Mouse (Mus musculus): ENCODE data around the gene Ggt5. TPM values are rescaled to one million over a fixed set of nuclear protein-coding genes. Genes with fewer than 3 reads are reported as not detected.

Gene Ggt5
- polyA plus RNA-seq, 2 experiments, result 0.27 to 0.65 TPM

- no peaks in the 10 kb centered on the region for H3K36me3 ChIP-seq (replicated peaks; ENCODE audit: control insufficient read depth, insufficient read depth, low read depth)
- H3K9me3 ChIP-seq (ENCODE audit: control insufficient read depth, low read length), result no peaks in the 10 kb centered on the region
- WGBS (ENCODE audit: insufficient replicate concordance), result 32% methylated on average over 3 of the region's 3 CpGs
- H3K4me1 ChIP-seq (replicated peaks; ENCODE audit: control insufficient read depth in 2 of 2, insufficient read depth in 2 of 2, low read length in 1 of 2), result no peaks in the 10 kb centered on the region
- H3K27ac ChIP-seq, result no peak overlapping the region
- no peak overlapping the region for H3K4me3 ChIP-seq (ENCODE audit: insufficient read depth in 1 of 2, low read depth in 2 of 2, low read length in 2 of 2)
- H3K9ac ChIP-seq (replicated peaks), result no peak overlapping the region
- no peak overlapping the region for H3K4me2 ChIP-seq (ENCODE audit: low read depth)
- no peak for TF ChIP-seq CTCF (IDR thresholded peaks at IDR 0.05; ENCODE audit: low read depth)
- DNase-seq (ENCODE audit: low read depth in 3 of 3, low spot score in 3 of 3) (no peak), ATAC-seq (ENCODE audit: insufficient read depth) (no peak)
- H3K27me3 ChIP-seq (ENCODE audit: control insufficient read depth, insufficient read depth, low read length), result peaks cover 38% of the 10 kb centered on the region
Observed at GRCm38 (mm10) chr10:75558515-75558914, 30.6 kb upstream of the Ggt5 start.

DNA sequence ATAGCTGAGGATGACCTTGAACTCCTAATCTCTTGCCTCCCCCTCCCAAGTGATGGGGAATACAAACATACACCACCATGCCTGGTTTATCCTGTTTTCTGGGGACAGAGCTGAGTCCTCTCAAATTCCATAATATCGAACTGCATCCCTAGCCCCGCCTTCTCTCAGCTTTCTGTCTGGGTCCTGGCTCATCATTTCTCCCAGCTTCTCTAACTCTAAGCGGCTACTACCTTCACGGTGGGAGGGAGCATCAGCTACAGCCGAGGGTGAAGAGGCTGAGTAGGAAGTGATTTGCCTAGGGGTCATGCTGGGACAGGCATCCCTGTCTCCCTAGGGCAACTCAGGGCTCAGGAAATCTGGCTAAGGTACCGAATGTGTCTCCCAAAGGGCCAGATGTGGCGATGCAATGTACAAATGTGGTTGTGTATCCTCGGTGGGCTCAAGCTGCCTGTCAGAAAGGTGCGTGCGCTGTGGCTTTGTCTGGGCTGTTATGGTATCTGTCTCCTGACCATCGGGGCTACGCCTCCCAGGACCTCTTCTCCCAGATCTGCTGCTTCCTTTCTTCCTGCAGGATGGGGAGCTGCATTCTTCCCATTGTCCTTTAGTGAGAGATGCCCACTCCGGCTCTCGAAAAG lies 30.0 kb upstream of the Ggt5 start:
- Histone ChIP-seq H3K4me2 (ENCODE audit: low read depth) (no peak overlapping the region), H3K27me3 (ENCODE audit: control insufficient read depth, insufficient read depth, low read length) (peaks cover 38% of the 10 kb centered on the region), H3K4me3 (ENCODE audit: insufficient read depth in 1 of 2, low read depth in 2 of 2, low read length in 2 of 2) (no peak overlapping the region), H3K27ac (no peak overlapping the region), H3K9ac (replicated peaks) (no peak overlapping the region), H3K9me3 (ENCODE audit: control insufficient read depth, low read length) (no peaks in the 10 kb centered on the region), H3K4me1 (replicated peaks; ENCODE audit: control insufficient read depth in 2 of 2, insufficient read depth in 2 of 2, low read length in 1 of 2) (peaks cover 0 to 3% of the 10 kb centered on the region in 2 experiments; a peak in 1 of 4 replicates), H3K36me3 (replicated peaks; ENCODE audit: control insufficient read depth, insufficient read depth, low read depth) (no peaks in the 10 kb centered on the region)
- TF ChIP-seq CTCF (IDR thresholded peaks at IDR 0.05; ENCODE audit: low read depth) (no peak), EP300 (IDR thresholded peaks at IDR 0.05; ENCODE audit: low read depth) (no peak)
- no peak for ATAC-seq (ENCODE audit: insufficient read depth)
- 10% methylated on average over 14 of the region's 14 CpGs for WGBS (ENCODE audit: insufficient replicate concordance)
- no peak for DNase-seq (ENCODE audit: low read depth in 3 of 3, low spot score in 3 of 3)

DNA sequence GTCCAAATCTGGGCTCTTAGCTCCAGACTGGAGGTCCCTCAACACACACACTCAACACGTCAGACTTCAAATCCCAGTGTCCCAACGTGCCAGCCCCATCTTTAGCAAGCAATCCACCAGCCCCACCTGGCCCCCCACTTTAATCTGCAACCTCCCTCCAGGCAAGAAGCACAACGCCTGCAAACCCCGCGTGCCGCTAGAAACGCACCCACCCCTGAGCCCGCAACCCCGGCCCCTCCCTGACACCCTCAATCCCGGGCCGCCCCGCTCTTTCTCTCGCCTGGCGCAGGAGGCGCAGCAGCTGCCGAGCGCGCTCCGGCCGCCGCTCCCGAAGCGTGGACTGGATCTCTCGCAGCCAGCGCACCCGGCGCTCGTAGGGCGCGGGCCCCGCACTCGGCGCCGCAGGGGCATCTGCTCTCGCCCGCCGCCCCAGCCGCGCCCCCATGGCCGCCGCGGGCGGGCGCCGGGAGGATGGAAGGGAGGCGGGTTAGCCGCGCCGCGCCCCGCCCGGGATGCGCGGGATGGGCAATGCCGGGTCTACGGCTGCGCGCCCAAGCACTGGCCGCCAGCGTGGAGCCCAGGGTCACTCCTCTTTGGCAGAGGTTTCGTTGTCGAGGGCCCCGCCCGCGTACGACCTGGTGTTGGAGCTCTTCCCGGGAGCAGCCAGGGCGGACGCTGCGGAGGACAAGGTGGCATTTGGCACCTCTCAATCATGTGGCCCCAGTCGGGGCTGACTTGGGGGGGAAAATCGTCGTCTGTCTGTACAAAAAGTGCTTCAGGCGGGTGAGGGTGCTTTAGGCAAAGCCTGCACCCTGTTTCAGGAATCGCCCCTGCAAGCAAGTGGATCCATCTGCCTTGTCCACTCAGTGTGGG lies 29.2 kb upstream of the Ggt5 start, which contains the start of gene Lrrc75b:
Lrrc75b (minus strand) TSS at position 655 of the 873 bp plus-strand sequence.
- DNase-seq (ENCODE audit: low read depth in 3 of 3, low spot score in 3 of 3), result no peak
- peaks cover 38% of the 10 kb centered on the region for H3K27me3 ChIP-seq (ENCODE audit: control insufficient read depth, insufficient read depth, low read length)
- H3K27ac ChIP-seq, result no peak within 1 kb of the TSS
- no peak for ATAC-seq (ENCODE audit: insufficient read depth)
- H3K9me3 ChIP-seq (ENCODE audit: control insufficient read depth, low read length), result no peaks in the 10 kb centered on the region
- H3K4me3 ChIP-seq (ENCODE audit: insufficient read depth in 1 of 2, low read depth in 2 of 2, low read length in 2 of 2), result peak within 1 kb of the TSS; percentile 0 to 40; a peak in 2 of 4 replicates
- H3K4me1 ChIP-seq (replicated peaks; ENCODE audit: control insufficient read depth in 2 of 2, insufficient read depth in 2 of 2, low read length in 1 of 2), result peaks cover 0 to 3% of the 10 kb centered on the region in 2 experiments; a peak in 1 of 4 replicates
- H3K9ac ChIP-seq (replicated peaks), result no peak within 1 kb of the TSS
- TF ChIP-seq EP300 (IDR thresholded peaks at IDR 0.05; ENCODE audit: low read depth), result no peak
- TF ChIP-seq CTCF (IDR thresholded peaks at IDR 0.05; ENCODE audit: low read depth), result no peak
- no peaks in the 10 kb centered on the region for H3K36me3 ChIP-seq (replicated peaks; ENCODE audit: control insufficient read depth, insufficient read depth, low read depth)
- peak within 1 kb of the TSS; percentile 55 for H3K4me2 ChIP-seq (ENCODE audit: low read depth)
- under 1% methylated on average over 72 of the region's 75 CpGs for WGBS (ENCODE audit: insufficient replicate concordance)

GRCm38 (mm10) chr10:75560549-75560899 lies 28.6 kb upstream of the Ggt5 start:
- H3K27ac ChIP-seq, result no peak overlapping the region
- ATAC-seq (ENCODE audit: insufficient read depth) (no peak), DNase-seq (ENCODE audit: low read depth in 3 of 3, low spot score in 3 of 3) (no peak)
- H3K4me2 ChIP-seq (ENCODE audit: low read depth), result no peak overlapping the region
- no peaks in the 10 kb centered on the region for H3K36me3 ChIP-seq (replicated peaks; ENCODE audit: control insufficient read depth, insufficient read depth, low read depth)
- H3K9me3 ChIP-seq (ENCODE audit: control insufficient read depth, low read length), result no peaks in the 10 kb centered on the region
- H3K4me3 ChIP-seq (ENCODE audit: insufficient read depth in 1 of 2, low read depth in 2 of 2, low read length in 2 of 2), result no peak overlapping the region
- WGBS (ENCODE audit: insufficient replicate concordance), result 15% methylated on average over 6 of the region's 6 CpGs
- H3K9ac ChIP-seq (replicated peaks), result no peak overlapping the region
- H3K27me3 ChIP-seq (ENCODE audit: control insufficient read depth, insufficient read depth, low read length), result peaks cover 38% of the 10 kb centered on the region
- TF ChIP-seq CTCF (IDR thresholded peaks at IDR 0.05; ENCODE audit: low read depth), result no peak
- no peak for TF ChIP-seq EP300 (IDR thresholded peaks at IDR 0.05; ENCODE audit: low read depth)
- H3K4me1 ChIP-seq (replicated peaks; ENCODE audit: control insufficient read depth in 2 of 2, insufficient read depth in 2 of 2, low read length in 1 of 2), result peaks cover 0 to 6% of the 10 kb centered on the region in 2 experiments; a peak in 2 of 4 replicates

DNA sequence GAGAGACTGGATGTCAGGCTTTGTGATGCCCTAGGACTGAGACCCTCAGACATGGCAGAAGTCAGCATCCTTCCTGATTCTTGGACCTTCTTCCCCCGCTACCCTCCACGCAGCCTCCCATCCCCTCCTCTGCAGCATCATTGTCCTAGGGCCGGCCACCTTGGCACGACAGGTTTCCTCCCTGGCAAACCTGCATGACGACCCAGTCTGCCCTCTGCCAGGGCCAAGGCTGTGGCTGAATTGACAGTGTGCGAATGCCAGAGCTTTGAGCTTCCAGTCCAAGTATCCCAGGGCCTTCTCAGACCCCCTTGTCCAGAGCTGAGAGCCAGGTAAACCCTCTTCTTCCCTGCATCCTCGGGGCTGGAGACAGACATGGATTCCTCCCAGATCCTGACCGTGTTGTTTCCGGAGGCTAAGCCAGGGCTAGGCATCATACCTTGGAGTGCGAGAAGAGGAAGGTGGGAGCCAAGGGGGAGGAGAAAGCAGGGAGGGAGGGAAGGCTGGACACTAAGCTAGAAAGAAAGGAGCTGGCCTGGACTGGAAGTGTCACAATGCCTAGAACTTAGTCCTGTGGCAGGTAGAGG lies 28.0 kb upstream of the Ggt5 start, which contains the start of gene Ggt1:
Ggt1 (plus strand) TSS at position 534 of the 584 bp plus-strand sequence.
- DNase-seq (ENCODE audit: low read depth in 3 of 3, low spot score in 3 of 3), result no peak
- TF ChIP-seq CTCF (IDR thresholded peaks at IDR 0.05; ENCODE audit: low read depth) (no peak), EP300 (IDR thresholded peaks at IDR 0.05; ENCODE audit: low read depth) (no peak)
- 45% methylated on average over 10 of the region's 10 CpGs for WGBS (ENCODE audit: insufficient replicate concordance)
- Histone ChIP-seq H3K9me3 (ENCODE audit: control insufficient read depth, low read length) (no peaks in the 10 kb centered on the region), H3K27ac (no peak within 1 kb of the TSS), H3K4me1 (replicated peaks; ENCODE audit: control insufficient read depth in 2 of 2, insufficient read depth in 2 of 2, low read length in 1 of 2) (peaks cover 0 to 13% of the 10 kb centered on the region in 2 experiments; a peak in 2 of 4 replicates), H3K36me3 (replicated peaks; ENCODE audit: control insufficient read depth, insufficient read depth, low read depth) (no peaks in the 10 kb centered on the region), H3K4me3 (ENCODE audit: insufficient read depth in 1 of 2, low read depth in 2 of 2, low read length in 2 of 2) (no peak within 1 kb of the TSS), H3K27me3 (ENCODE audit: control insufficient read depth, insufficient read depth, low read length) (peaks cover 38% of the 10 kb centered on the region), H3K4me2 (ENCODE audit: low read depth) (no peak within 1 kb of the TSS), H3K9ac (replicated peaks) (no peak within 1 kb of the TSS)
- ATAC-seq (ENCODE audit: insufficient read depth), result no peak
